Mouse (Mus musculus) brain, embryonic 14.5 days (tissue): Measurements from ENCODE around the gene Myl3.

Experiments used
- CTCF ChIP-seq: fragments of 200-500 bp; IDR thresholded peaks from 2 replicates; pipeline ENCODE4 v1.5.1; 2012; ENCODE audit warnings: inconsistent platforms, mild to moderate bottlenecking, moderate library complexity, borderline replicate concordance; ENCODE audit not compliant: insufficient read depth, insufficient read length; ENCODE audit errors: extremely low read depth
- POLR2A ChIP-seq: fragments of 200-500 bp; IDR thresholded peaks from 2 replicates; pipeline ENCODE4 v1.6.1; 2012; ENCODE audit warnings: mild to moderate bottlenecking, inconsistent platforms, borderline replicate concordance; ENCODE audit not compliant: poor library complexity, insufficient read depth, insufficient read length, severe bottlenecking; ENCODE audit errors: extremely low read depth

- TF ChIP-seq CTCF (no peak), POLR2A (no peak)
These were observed 15.9 kb upstream of the Myl3 start for GRCm38 (mm10) chr9:110725721-110726135.
